Mouse (Mus musculus) C2C12 (cell line): ENCODE data around the gene Pard3.

Source experiments
- CEBPB ChIP-seq: IDR thresholded peaks from one replicate; pipeline ENCODE4 v1.6.1; 2011; ENCODE audit warnings: low read depth, mild to moderate bottlenecking, control low read depth, moderate library complexity
- CTCF ChIP-seq: IDR thresholded peaks from one replicate; pipeline ENCODE4 v1.5.1; 2011; ENCODE audit not compliant: control insufficient read depth, insufficient read depth, insufficient read length
- MAX ChIP-seq: IDR thresholded peaks from one replicate; pipeline ENCODE4 v1.6.1; 2011; ENCODE audit warnings: mild to moderate bottlenecking, control low read depth
- USF1 ChIP-seq: IDR thresholded peaks from one replicate; pipeline ENCODE4 v1.6.1; 2011; ENCODE audit warnings: low read depth, mild to moderate bottlenecking, control low read depth, moderate library complexity

GRCm38 (mm10) chr8:127556964-127557363, 493.3 kb downstream of the Pard3 start:
- TF ChIP-seq CTCF (no peak), CEBPB (no peak), MAX (no peak), USF1 (no peak)
